In the genomic region with DNA sequence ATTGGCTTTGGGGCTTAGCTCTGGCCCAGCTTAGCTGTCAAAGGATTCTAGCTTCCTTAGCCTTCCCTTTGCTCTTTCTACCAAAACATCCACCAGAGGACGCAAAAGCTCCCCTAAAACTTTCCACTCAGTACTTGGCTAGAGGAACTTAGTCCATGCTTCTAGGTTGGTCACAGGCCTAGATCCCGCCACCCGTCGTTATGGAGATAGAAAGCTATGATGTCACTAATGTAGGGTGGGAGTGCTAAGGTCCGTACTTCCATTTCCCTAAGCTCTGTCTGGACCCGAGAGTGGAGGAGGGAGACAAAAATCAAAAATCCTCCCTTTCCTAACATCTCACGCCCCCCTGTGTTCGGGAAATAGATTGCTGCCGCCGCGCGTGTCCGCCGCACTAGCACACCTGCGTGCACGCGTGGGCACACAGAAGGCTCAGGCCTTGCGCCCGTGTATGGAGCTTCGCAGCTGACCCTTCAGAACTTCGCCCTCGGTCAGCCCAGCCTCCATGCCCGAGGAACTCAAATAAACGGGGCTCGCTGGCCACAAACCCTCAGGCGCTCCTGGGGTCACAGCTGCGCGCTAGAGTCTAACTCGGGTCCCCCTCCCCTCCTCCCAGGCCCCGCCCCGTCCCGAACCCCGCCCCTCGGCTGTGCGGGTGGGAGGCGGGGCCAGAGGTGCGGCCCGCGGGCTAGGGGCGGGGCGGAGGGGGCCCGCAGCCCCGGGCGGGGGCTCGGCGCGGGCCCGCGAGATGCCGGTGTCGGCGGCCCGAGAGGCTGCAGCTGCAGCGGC, we compare ENCODE assay signal across 8 mouse cellular contexts. TPM values are rescaled to one million over a fixed set of nuclear protein-coding genes. Genes with fewer than 3 reads are reported as not detected.
DNase-seq lines count a peak whose midpoint lies in the region; ATAC-seq and TF ChIP-seq lines count a peak whose summit lies in the region.

No protein-coding gene starts in this region.

- under 1% methylated on average over 54 of the region's 54 CpGs for WGBS in bone marrow, adult 2 months
- under 1% methylated on average over 51 of the region's 54 CpGs for WGBS in heart, embryonic 12.5 days
- under 1% methylated on average over 35 of the region's 54 CpGs for WGBS in kidney, embryonic 16.5 days
- 1% methylated on average over 49 of the region's 54 CpGs for WGBS in limb, embryonic 15.5 days
- 0% methylated on average over 41 of the region's 54 CpGs for WGBS in midbrain, embryonic 16.5 days

- peak; percentile 83 for ATAC-seq in heart, embryonic 12.5 days (ENCODE audit: insufficient number of reproducible peaks, low FRiP score)
- peak; percentile 50 for ATAC-seq in kidney, embryonic 16.5 days (ENCODE audit: low FRiP score, low TSS enrichment)
- ATAC-seq in limb, embryonic 15.5 days (ENCODE audit: insufficient number of reproducible peaks, low FRiP score, low TSS enrichment, low read depth), result peak; percentile 68
- peak; percentile 49 for ATAC-seq in midbrain, embryonic 16.5 days

- H3K9ac ChIP-seq in heart, embryonic 12.5 days, result peak overlapping the region; percentile 87
- H3K9ac ChIP-seq in kidney, embryonic 16.5 days (replicated peaks; ENCODE audit: low read length), result peak overlapping the region; percentile 69
- peak overlapping the region; percentile 56 for H3K9ac ChIP-seq in limb, embryonic 15.5 days
- H3K9ac ChIP-seq in midbrain, embryonic 16.5 days (ENCODE audit: low read depth, low read length), result peak overlapping the region; percentile 90

- DNase-seq in spleen, postnatal 10 days (ENCODE audit: low spot score in 2 of 2), result peak; percentile 40 to 65

- peaks cover 27% of the 10 kb centered on the region for H3K79me2 ChIP-seq in C2C12 (ENCODE audit: control insufficient read depth, insufficient read depth)

- H3K9me3 ChIP-seq in erythroblast, embryonic 14.5 days (ENCODE audit: control insufficient read depth, low read length), result no peaks in the 10 kb centered on the region
- H3K9me3 ChIP-seq in heart, embryonic 12.5 days (replicated peaks), result no peaks in the 10 kb centered on the region
- no peaks in the 10 kb centered on the region for H3K9me3 ChIP-seq in kidney, embryonic 16.5 days (ENCODE audit: low read length)
- H3K9me3 ChIP-seq in limb, embryonic 15.5 days, result no peaks in the 10 kb centered on the region
- no peaks in the 10 kb centered on the region for H3K9me3 ChIP-seq in midbrain, embryonic 16.5 days (replicated peaks; ENCODE audit: control insufficient read depth, low read length, poor library complexity, severe bottlenecking)

- TF ChIP-seq POLR2A in bone marrow, adult 2 months (IDR thresholded peaks at IDR 0.05; ENCODE audit: borderline replicate concordance, control insufficient read depth, low read depth, low read length), result no peak

- H3ac ChIP-seq in C2C12 (ENCODE audit: control insufficient read depth, insufficient read length, low read depth), result peak overlapping the region; percentile 58

- peaks cover 6% of the 10 kb centered on the region for H3K79me3 ChIP-seq in C2C12 (ENCODE audit: low read depth)

- H3K4me2 ChIP-seq in heart, embryonic 12.5 days, result peak overlapping the region; percentile 95
- H3K4me2 ChIP-seq in kidney, embryonic 16.5 days (replicated peaks; ENCODE audit: low read depth, low read length), result peak overlapping the region; percentile 98
- H3K4me2 ChIP-seq in limb, embryonic 15.5 days, result peak overlapping the region; percentile 95
- H3K4me2 ChIP-seq in midbrain, embryonic 16.5 days (ENCODE audit: low read length), result peak overlapping the region; percentile 66

- H3K4me3 ChIP-seq in C2C12 (ENCODE audit: insufficient read depth, poor library complexity, severe bottlenecking), result peak overlapping the region; percentile 36
- H3K4me3 ChIP-seq in bone marrow, adult 2 months (replicated peaks; ENCODE audit: control insufficient read depth, low read depth, low read length), result peak overlapping the region; percentile 69
- peak overlapping the region; percentile 62 for H3K4me3 ChIP-seq in erythroblast, embryonic 14.5 days (replicated peaks)
- H3K4me3 ChIP-seq in heart, embryonic 12.5 days, result peak overlapping the region; percentile 77
- H3K4me3 ChIP-seq in kidney, embryonic 16.5 days (ENCODE audit: low read length), result peak overlapping the region; percentile 78
- H3K4me3 ChIP-seq in limb, embryonic 15.5 days, result peak overlapping the region; percentile 75
- peak overlapping the region; percentile 85 for H3K4me3 ChIP-seq in midbrain, embryonic 16.5 days (ENCODE audit: low read depth, low read length)

- no peak overlapping the region for H3K27ac ChIP-seq in bone marrow, adult 2 months (ENCODE audit: control insufficient read depth, insufficient read depth, low read depth, low read length, poor library complexity)
- peak overlapping the region; percentile 44 for H3K27ac ChIP-seq in heart, embryonic 12.5 days (ENCODE audit: poor library complexity, severe bottlenecking)
- peak overlapping the region; percentile 58; the same call in 1 of the 2 replicates for H3K27ac ChIP-seq in kidney, embryonic 16.5 days (ENCODE audit: low read length)
- peak overlapping the region; percentile 47 for H3K27ac ChIP-seq in limb, embryonic 15.5 days
- peak overlapping the region; percentile 82 for H3K27ac ChIP-seq in midbrain, embryonic 16.5 days (ENCODE audit: low read length)

- H3K4me1 ChIP-seq in bone marrow, adult 2 months (ENCODE audit: control insufficient read depth, insufficient read depth, low read length), result peaks cover 4% of the 10 kb centered on the region
- H3K4me1 ChIP-seq in erythroblast, embryonic 14.5 days (ENCODE audit: control insufficient read depth), result peaks cover 57% of the 10 kb centered on the region
- peaks cover 56% of the 10 kb centered on the region for H3K4me1 ChIP-seq in heart, embryonic 12.5 days (replicated peaks)
- peaks cover 48% of the 10 kb centered on the region for H3K4me1 ChIP-seq in kidney, embryonic 16.5 days (ENCODE audit: insufficient read depth, low read length)
- peaks cover 49% of the 10 kb centered on the region for H3K4me1 ChIP-seq in limb, embryonic 15.5 days
- H3K4me1 ChIP-seq in midbrain, embryonic 16.5 days (ENCODE audit: control insufficient read depth, insufficient read depth, low read length), result peaks cover 40% of the 10 kb centered on the region

- H3K36me3 ChIP-seq in C2C12 (ENCODE audit: control insufficient read depth, insufficient read depth), result peaks cover 2% of the 10 kb centered on the region
- no peaks in the 10 kb centered on the region for H3K36me3 ChIP-seq in erythroblast, embryonic 14.5 days (ENCODE audit: control insufficient read depth)
- H3K36me3 ChIP-seq in heart, embryonic 12.5 days, result 0 out of 2 replicates have a peak, but pooled peaks cover under 1% of the 10 kb centered on the region
- 0 out of 2 replicates have a peak, but pooled peaks cover 2% of the 10 kb centered on the region for H3K36me3 ChIP-seq in kidney, embryonic 16.5 days (ENCODE audit: insufficient read depth, low read length)
- no peaks in the 10 kb centered on the region for H3K36me3 ChIP-seq in limb, embryonic 15.5 days
- no peaks in the 10 kb centered on the region for H3K36me3 ChIP-seq in midbrain, embryonic 16.5 days (ENCODE audit: control insufficient read depth, insufficient read depth, low read length)

- TF ChIP-seq CTCF in C2C12 (IDR thresholded peaks at IDR 0.05; ENCODE audit: control insufficient read depth, insufficient read depth, insufficient read length), result peak; percentile 42
- no peak for TF ChIP-seq CTCF in bone marrow, adult 2 months (IDR thresholded peaks at IDR 0.05; ENCODE audit: control insufficient read depth, insufficient read depth, low read length)

- H3K27me3 ChIP-seq in C2C12 (ENCODE audit: control insufficient read depth, insufficient read depth, insufficient read length), result no peaks in the 10 kb centered on the region
- peaks cover 97% of the 10 kb centered on the region for H3K27me3 ChIP-seq in erythroblast, embryonic 14.5 days (ENCODE audit: control insufficient read depth)
- H3K27me3 ChIP-seq in heart, embryonic 12.5 days (replicated peaks), result no peaks in the 10 kb centered on the region
- no peaks in the 10 kb centered on the region for H3K27me3 ChIP-seq in kidney, embryonic 16.5 days (ENCODE audit: insufficient read depth, low read length)
- no peaks in the 10 kb centered on the region for H3K27me3 ChIP-seq in limb, embryonic 15.5 days
- no peaks in the 10 kb centered on the region for H3K27me3 ChIP-seq in midbrain, embryonic 16.5 days (ENCODE audit: control insufficient read depth, insufficient read depth, low read depth, low read length)

RNA-seq across cellular contexts. Expression of a gene that starts 1.6 kb away (rescaled TPM):
- polyA plus RNA-seq in C2C12 (2012; fragmentation: generic; extraction: Trizol), result 306 TPM
- polyA plus RNA-seq in bone marrow, adult 2 months (2011; ENCODE audit: insufficient read depth, insufficient read length, low replicate concordance, missing spikeins), result 10.6 and 19.0 TPM in 2 replicates
- polyA plus RNA-seq in erythroblast, embryonic 14.5 days (2012), result 0.69 and 0.80 TPM in 2 replicates
- 39.3 and 40.4 TPM in 2 replicates for polyA plus RNA-seq in heart, embryonic 12.5 days (2016; fragmentation: Nextera tagmentation; extraction: Ambion mirVana)
- 36.5 and 39.3 TPM in 2 replicates for polyA plus RNA-seq in kidney, embryonic 16.5 days (2015; fragmentation: Nextera tagmentation; extraction: Ambion mirVana)
- polyA plus RNA-seq in limb, embryonic 15.5 days (2015; fragmentation: Nextera tagmentation; extraction: Ambion mirVana), result 78.6 and 81.3 TPM in 2 replicates
- polyA plus RNA-seq in midbrain, embryonic 16.5 days (2015; fragmentation: Nextera tagmentation; extraction: Ambion mirVana), result 134 and 145 TPM in 2 replicates

RNA-seq across cellular contexts. Expression of a gene that starts 2.9 kb away (rescaled TPM):
- polyA plus RNA-seq in C2C12 (2012; fragmentation: generic; extraction: Trizol), result 19.2 TPM
- polyA plus RNA-seq in bone marrow, adult 2 months (2011; ENCODE audit: insufficient read depth, insufficient read length, low replicate concordance, missing spikeins), result 1.0 and 1.7 TPM in 2 replicates
- 0.09 and 0.16 TPM in 2 replicates for polyA plus RNA-seq in erythroblast, embryonic 14.5 days (2012)
- polyA plus RNA-seq in heart, embryonic 12.5 days (2016; fragmentation: Nextera tagmentation; extraction: Ambion mirVana), result 30.5 and 31.9 TPM in 2 replicates
- 10.9 and 11.3 TPM in 2 replicates for polyA plus RNA-seq in kidney, embryonic 16.5 days (2015; fragmentation: Nextera tagmentation; extraction: Ambion mirVana)
- polyA plus RNA-seq in limb, embryonic 15.5 days (2015; fragmentation: Nextera tagmentation; extraction: Ambion mirVana), result 10.3 and 11.9 TPM in 2 replicates
- 67.7 and 76.5 TPM in 2 replicates for polyA plus RNA-seq in midbrain, embryonic 16.5 days (2015; fragmentation: Nextera tagmentation; extraction: Ambion mirVana)

RNA-seq across cellular contexts. Expression of a gene that starts 19.5 kb away (rescaled TPM):
- polyA plus RNA-seq in C2C12 (2012; fragmentation: generic; extraction: Trizol), result 23.4 TPM
- 24.9 and 45.0 TPM in 2 replicates for polyA plus RNA-seq in bone marrow, adult 2 months (2011; ENCODE audit: insufficient read depth, insufficient read length, low replicate concordance, missing spikeins)
- polyA plus RNA-seq in erythroblast, embryonic 14.5 days (2012), result 1.6 and 2.1 TPM in 2 replicates
- polyA plus RNA-seq in heart, embryonic 12.5 days (2016; fragmentation: Nextera tagmentation; extraction: Ambion mirVana), result 11.5 and 12.3 TPM in 2 replicates
- 17.9 and 18.6 TPM in 2 replicates for polyA plus RNA-seq in kidney, embryonic 16.5 days (2015; fragmentation: Nextera tagmentation; extraction: Ambion mirVana)
- 23.2 and 25.1 TPM in 2 replicates for polyA plus RNA-seq in limb, embryonic 15.5 days (2015; fragmentation: Nextera tagmentation; extraction: Ambion mirVana)
- polyA plus RNA-seq in midbrain, embryonic 16.5 days (2015; fragmentation: Nextera tagmentation; extraction: Ambion mirVana), result 2.5 and 3.1 TPM in 2 replicates

RNA-seq across cellular contexts. Expression of a gene that starts 25.6 kb away (rescaled TPM):
- 2,812 TPM for polyA plus RNA-seq in C2C12 (2012; fragmentation: generic; extraction: Trizol)
- 532 and 941 TPM in 2 replicates for polyA plus RNA-seq in bone marrow, adult 2 months (2011; ENCODE audit: insufficient read depth, insufficient read length, low replicate concordance, missing spikeins)
- polyA plus RNA-seq in erythroblast, embryonic 14.5 days (2012), result 28.9 and 48.8 TPM in 2 replicates
- 247 and 258 TPM in 2 replicates for polyA plus RNA-seq in heart, embryonic 12.5 days (2016; fragmentation: Nextera tagmentation; extraction: Ambion mirVana)
- 267 and 290 TPM in 2 replicates for polyA plus RNA-seq in kidney, embryonic 16.5 days (2015; fragmentation: Nextera tagmentation; extraction: Ambion mirVana)
- 262 and 315 TPM in 2 replicates for polyA plus RNA-seq in limb, embryonic 15.5 days (2015; fragmentation: Nextera tagmentation; extraction: Ambion mirVana)
- 185 and 220 TPM in 2 replicates for polyA plus RNA-seq in midbrain, embryonic 16.5 days (2015; fragmentation: Nextera tagmentation; extraction: Ambion mirVana)

RNA-seq across cellular contexts. Expression of a gene that starts 42.5 kb away (rescaled TPM):
- 19.2 TPM for polyA plus RNA-seq in C2C12 (2012; fragmentation: generic; extraction: Trizol)
- 2.4 TPM in 1 of 2 replicates, not detected in the other for polyA plus RNA-seq in bone marrow, adult 2 months (2011; ENCODE audit: insufficient read depth, insufficient read length, low replicate concordance, missing spikeins)
- polyA plus RNA-seq in erythroblast, embryonic 14.5 days (2012), result not detected in 2 replicates
- polyA plus RNA-seq in heart, embryonic 12.5 days (2016; fragmentation: Nextera tagmentation; extraction: Ambion mirVana), result 80.3 and 80.5 TPM in 2 replicates
- 10.1 and 10.9 TPM in 2 replicates for polyA plus RNA-seq in kidney, embryonic 16.5 days (2015; fragmentation: Nextera tagmentation; extraction: Ambion mirVana)
- polyA plus RNA-seq in limb, embryonic 15.5 days (2015; fragmentation: Nextera tagmentation; extraction: Ambion mirVana), result 15.5 and 36.1 TPM in 2 replicates
- polyA plus RNA-seq in midbrain, embryonic 16.5 days (2015; fragmentation: Nextera tagmentation; extraction: Ambion mirVana), result 3.0 and 3.1 TPM in 2 replicates
